In the genomic region with DNA sequence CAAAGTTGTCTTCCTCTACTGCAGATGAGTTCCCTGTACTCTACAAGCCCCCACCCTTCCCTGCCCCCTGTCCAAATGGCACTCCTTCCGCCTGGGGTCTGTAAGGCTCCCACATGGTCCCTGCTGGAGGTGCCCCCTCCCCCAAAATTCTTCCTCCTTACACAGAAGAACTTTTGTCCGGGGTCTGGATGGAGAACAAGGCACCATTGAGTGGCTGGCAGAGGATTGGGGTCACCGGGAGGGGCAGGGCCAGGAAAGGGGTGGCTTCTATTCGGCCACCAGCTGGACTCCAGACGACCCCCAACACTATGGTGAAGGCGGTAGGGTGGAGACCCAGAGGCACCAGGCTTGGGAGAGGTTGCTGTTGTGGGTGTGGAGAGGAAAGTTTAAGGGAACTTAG, we compare ENCODE assay signal across 10 mouse cellular contexts. TPM values are rescaled to one million over a fixed set of nuclear protein-coding genes. Genes with fewer than 3 reads are reported as not detected.
DNase-seq lines count a peak whose midpoint lies in the region; ATAC-seq and TF ChIP-seq lines count a peak whose summit lies in the region.
"Had no signal": no experiment of that assay in that cellular context is flagged by ENCODE, and none has a peak within 500 bp of the region (broad histone marks: within the 10 kb centered on the region; RNA-seq: fewer than 3 reads in every experiment).

No protein-coding gene starts in this region.

- no peak overlapping the region for H3K9ac ChIP-seq in embryonic facial prominence, embryonic 13.5 days
- no peak overlapping the region for H3K9ac ChIP-seq in hindbrain, embryonic 11.5 days (ENCODE audit: low read depth, low read length)
- H3K9ac ChIP-seq in limb, embryonic 15.5 days, result no peak overlapping the region

- WGBS in embryonic facial prominence, embryonic 13.5 days, result 30% methylated on average over 6 of the region's 6 CpGs
- 42% methylated on average over 6 of the region's 6 CpGs for WGBS in hindbrain, embryonic 11.5 days
- WGBS in limb, embryonic 15.5 days, result 52% methylated on average over 6 of the region's 6 CpGs

- H3K27me3 ChIP-seq in embryonic facial prominence, embryonic 13.5 days, result no peaks in the 10 kb centered on the region
- H3K27me3 ChIP-seq in hindbrain, embryonic 11.5 days (ENCODE audit: control insufficient read depth, insufficient read depth, low read length), result no peaks in the 10 kb centered on the region
- no peaks in the 10 kb centered on the region for H3K27me3 ChIP-seq in limb, embryonic 15.5 days

- intact Hi-C loops in left cerebral cortex, adult 2 months (cut with DNase I), result loop anchor here (5.0 to 10.0 kb wide), 2 partner anchors 205 to 343 kb away; no protein-coding TSS in a partner anchor

- peak; percentile 26 to 56 for DNase-seq in left cerebral cortex, adult 2 months (ENCODE audit: extremely low spot score in 1 of 2, low spot score in 2 of 2)
- no peak for DNase-seq in left cerebral cortex, adult 11 months (ENCODE audit: low spot score)
- no peak for DNase-seq in hindbrain, embryonic 11.5 days (ENCODE audit: low spot score)
- no peak for DNase-seq in lung, postnatal 10 days
- DNase-seq in embryo, embryonic 11 days, result no peak
- DNase-seq: adrenal gland, adult 2 months had no signal

- H3K36me3 ChIP-seq in embryonic facial prominence, embryonic 13.5 days, result no peaks in the 10 kb centered on the region
- no peaks in the 10 kb centered on the region for H3K36me3 ChIP-seq in hindbrain, embryonic 11.5 days (ENCODE audit: control insufficient read depth, insufficient read depth, low read length)
- no peaks in the 10 kb centered on the region for H3K36me3 ChIP-seq in limb, embryonic 15.5 days
- H3K36me3 ChIP-seq: G1E had no signal

- TF ChIP-seq CTCF in left cerebral cortex, adult 2 months (IDR thresholded peaks at IDR 0.05), result no peak

- H3K27ac ChIP-seq in left cerebral cortex, adult 2 months, result peak overlapping the region; percentile 76
- H3K27ac ChIP-seq in embryonic facial prominence, embryonic 13.5 days, result peak overlapping the region; percentile 52
- H3K27ac ChIP-seq in hindbrain, embryonic 11.5 days (ENCODE audit: low read depth, low read length), result no peak overlapping the region
- H3K27ac ChIP-seq in limb, embryonic 15.5 days, result peak overlapping the region; percentile 59

- no peak overlapping the region for H3K4me2 ChIP-seq in embryonic facial prominence, embryonic 13.5 days
- H3K4me2 ChIP-seq in hindbrain, embryonic 11.5 days (replicated peaks; ENCODE audit: low read depth, low read length), result no peak overlapping the region
- H3K4me2 ChIP-seq in limb, embryonic 15.5 days, result no peak overlapping the region

- H3K4me3 ChIP-seq in left cerebral cortex, adult 2 months, result no peak overlapping the region
- no peak overlapping the region for H3K4me3 ChIP-seq in embryonic facial prominence, embryonic 13.5 days
- H3K4me3 ChIP-seq in hindbrain, embryonic 11.5 days (ENCODE audit: low read depth, low read length), result no peak overlapping the region
- H3K4me3 ChIP-seq in limb, embryonic 15.5 days, result no peak overlapping the region

- no peaks in the 10 kb centered on the region for H3K9me3 ChIP-seq in embryonic facial prominence, embryonic 13.5 days
- no peaks in the 10 kb centered on the region for H3K9me3 ChIP-seq in hindbrain, embryonic 11.5 days (ENCODE audit: control insufficient read depth, low read length)
- H3K9me3 ChIP-seq in limb, embryonic 15.5 days, result no peaks in the 10 kb centered on the region

- ATAC-seq in embryonic facial prominence, embryonic 13.5 days (ENCODE audit: insufficient number of reproducible peaks, insufficient read depth, low FRiP score, low TSS enrichment, low read depth), result peak; percentile 57; the same call in 1 of the 2 replicates
- ATAC-seq in hindbrain, embryonic 11.5 days (ENCODE audit: low FRiP score), result peak; percentile 22; the same call in 1 of the 2 replicates
- ATAC-seq in limb, embryonic 15.5 days (ENCODE audit: insufficient number of reproducible peaks, low FRiP score, low TSS enrichment, low read depth), result peak; percentile 35; the same call in 1 of the 2 replicates

- H3K4me1 ChIP-seq in embryonic facial prominence, embryonic 13.5 days, result peaks cover 21% of the 10 kb centered on the region
- no peaks in the 10 kb centered on the region for H3K4me1 ChIP-seq in hindbrain, embryonic 11.5 days (replicated peaks; ENCODE audit: control insufficient read depth, insufficient read depth, low read length)
- peaks cover 27% of the 10 kb centered on the region for H3K4me1 ChIP-seq in limb, embryonic 15.5 days

RNA-seq across cellular contexts. Expression of a gene that starts 1.0 kb away (rescaled TPM):
- total RNA-seq in left cerebral cortex, adult 2 months (2021), result not detected
- 55.9 and 59.6 TPM in 2 replicates for polyA plus RNA-seq in embryonic facial prominence, embryonic 13.5 days (2015; fragmentation: Nextera tagmentation; extraction: Ambion mirVana)
- 6.3 and 8.6 TPM in 2 replicates for polyA plus RNA-seq in hindbrain, embryonic 11.5 days (2014; fragmentation: Nextera tagmentation; extraction: Ambion mirVana)
- polyA plus RNA-seq in limb, embryonic 15.5 days (2015; fragmentation: Nextera tagmentation; extraction: Ambion mirVana), result 76.1 and 91.8 TPM in 2 replicates
- total RNA-seq: left cerebral cortex, postnatal 14 days had no signal
- polyA plus RNA-seq: G1E had no signal

RNA-seq across cellular contexts. Expression of a gene that starts 18.3 kb away (rescaled TPM):
- 10 to 100 TPM; 28.9 to 34.1 TPM for total RNA-seq in left cerebral cortex, adult 2 months (2021)
- 1.3 and 1.7 TPM in 2 replicates for polyA plus RNA-seq in embryonic facial prominence, embryonic 13.5 days (2015; fragmentation: Nextera tagmentation; extraction: Ambion mirVana)
- polyA plus RNA-seq in hindbrain, embryonic 11.5 days (2014; fragmentation: Nextera tagmentation; extraction: Ambion mirVana), result 1.0 and 2.8 TPM in 2 replicates
- 0.58 and 0.88 TPM in 2 replicates for polyA plus RNA-seq in limb, embryonic 15.5 days (2015; fragmentation: Nextera tagmentation; extraction: Ambion mirVana)
- polyA plus RNA-seq: G1E had no signal

RNA-seq across cellular contexts. Expression of a gene that starts 20.5 kb away (rescaled TPM):
- total RNA-seq in left cerebral cortex, adult 2 months (2021), result 10 to 100 TPM; 72.8 to 79.1 TPM
- polyA plus RNA-seq in embryonic facial prominence, embryonic 13.5 days (2015; fragmentation: Nextera tagmentation; extraction: Ambion mirVana), result 50.0 and 59.2 TPM in 2 replicates
- 15.6 and 18.1 TPM in 2 replicates for polyA plus RNA-seq in hindbrain, embryonic 11.5 days (2014; fragmentation: Nextera tagmentation; extraction: Ambion mirVana)
- 107 and 155 TPM in 2 replicates for polyA plus RNA-seq in limb, embryonic 15.5 days (2015; fragmentation: Nextera tagmentation; extraction: Ambion mirVana)
- total RNA-seq: G1E had no signal
- polyA plus RNA-seq: G1E had no signal

RNA-seq across cellular contexts. Expression of a gene that starts 26.2 kb away (rescaled TPM):
- 100 to 1,000 TPM; 174 to 184 TPM for total RNA-seq in left cerebral cortex, adult 2 months (2021)
- polyA plus RNA-seq in embryonic facial prominence, embryonic 13.5 days (2015; fragmentation: Nextera tagmentation; extraction: Ambion mirVana), result 18.3 and 23.1 TPM in 2 replicates
- 8.7 and 12.6 TPM in 2 replicates for polyA plus RNA-seq in hindbrain, embryonic 11.5 days (2014; fragmentation: Nextera tagmentation; extraction: Ambion mirVana)
- polyA plus RNA-seq in limb, embryonic 15.5 days (2015; fragmentation: Nextera tagmentation; extraction: Ambion mirVana), result 13.1 and 19.0 TPM in 2 replicates
- total RNA-seq: G1E had no signal
- polyA plus RNA-seq: G1E had no signal

RNA-seq across cellular contexts. Expression of a gene that starts 35.2 kb away (rescaled TPM):
- 10 to 100 TPM; 34.1 to 39.0 TPM for total RNA-seq in left cerebral cortex, adult 2 months (2021)
- polyA plus RNA-seq in embryonic facial prominence, embryonic 13.5 days (2015; fragmentation: Nextera tagmentation; extraction: Ambion mirVana), result 16.7 and 20.7 TPM in 2 replicates
- polyA plus RNA-seq in hindbrain, embryonic 11.5 days (2014; fragmentation: Nextera tagmentation; extraction: Ambion mirVana), result 12.3 and 14.1 TPM in 2 replicates
- 42.3 and 52.6 TPM in 2 replicates for polyA plus RNA-seq in limb, embryonic 15.5 days (2015; fragmentation: Nextera tagmentation; extraction: Ambion mirVana)

Comparison
In these comparisons a context has a peak if more than half of its experiments do, and no peak if none do; other contexts are left out.
1. DNase-seq: peak in left cerebral cortex, adult 2 months (2 of 2); none in left cerebral cortex, adult 11 months (single experiment), hindbrain, embryonic 11.5 days (single experiment), lung, postnatal 10 days (single experiment) and embryo, embryonic 11 days (single experiment).
2. Peak in every context shown above with its lines, with median percentiles within 50 percentile points of each other: ATAC-seq.